Mouse (Mus musculus): Measurements from ENCODE around the gene Sirt1.
"Not testable (repeated sequence)": the region's sequence is repeated elsewhere in the genome, so short reads cannot be mapped to it uniquely, and the experiment has no call there.

The Sirt1 gene

GRCm38 (mm10) chr10:63381498-63382280, at the start of gene Sirt1:
Gene Sirt1, minus strand, starts transcription at chr10:63381704.
- no peak for DNase-seq (ENCODE audit: extremely low spot score)

- peak; percentile 90 for DNase-seq (ENCODE audit: extremely low spot score)
These were observed 48.3 kb upstream of the Sirt1 start, which contains the start of gene Ctnna3 for GRCm38 (mm10) chr10:63429785-63430305. Gene Ctnna3, plus strand, starts transcription at chr10:63430098.

GRCm38 (mm10) chr10:63429380-63429779, 47.9 kb upstream of the Sirt1 start:
- peak; percentile 100 for DNase-seq (ENCODE audit: extremely low spot score)

- no peak for DNase-seq (ENCODE audit: extremely low spot score)
These were observed 47.5 kb upstream of the Sirt1 start for GRCm38 (mm10) chr10:63429023-63429340.

GRCm38 (mm10) chr10:63428243-63429022, 46.9 kb upstream of the Sirt1 start:
- peak; percentile 59 for DNase-seq (ENCODE audit: extremely low spot score)

GRCm38 (mm10) chr10:63427146-63427545, 45.6 kb upstream of the Sirt1 start:
- no peak for DNase-seq (ENCODE audit: extremely low spot score)

GRCm38 (mm10) chr10:63424475-63424814, 42.9 kb upstream of the Sirt1 start:
- DNase-seq (ENCODE audit: extremely low spot score), result peak; percentile 13

- DNase-seq (ENCODE audit: extremely low spot score), result no peak
These were observed 42.3 kb upstream of the Sirt1 start for GRCm38 (mm10) chr10:63423591-63424474.

GRCm38 (mm10) chr10:63422736-63422992, 41.2 kb upstream of the Sirt1 start:
- no peak for DNase-seq (ENCODE audit: extremely low spot score)

- peak; percentile 41 for DNase-seq (ENCODE audit: extremely low spot score)
These were observed 40.5 kb upstream of the Sirt1 start, which contains the start of gene Gm7075 for GRCm38 (mm10) chr10:63421739-63422735. Gene Gm7075, minus strand, starts transcription at chr10:63421789.

- no peak for DNase-seq (ENCODE audit: extremely low spot score)
These were observed 35.6 kb upstream of the Sirt1 start for GRCm38 (mm10) chr10:63417061-63417460.

- no peak for DNase-seq (ENCODE audit: extremely low spot score)
These were observed 34.3 kb upstream of the Sirt1 start for GRCm38 (mm10) chr10:63415850-63416249.

GRCm38 (mm10) chr10:63415287-63415686, 33.8 kb upstream of the Sirt1 start:
- no peak for DNase-seq (ENCODE audit: extremely low spot score)

GRCm38 (mm10) chr10:63412756-63413155, 31.3 kb upstream of the Sirt1 start:
- no peak for DNase-seq (ENCODE audit: extremely low spot score)

GRCm38 (mm10) chr10:63411674-63412073, 30.2 kb upstream of the Sirt1 start:
- DNase-seq (ENCODE audit: extremely low spot score), result not testable (repeated sequence)

- DNase-seq (ENCODE audit: extremely low spot score), result no peak
These were observed 28.9 kb upstream of the Sirt1 start for GRCm38 (mm10) chr10:63410162-63410956.

- DNase-seq (ENCODE audit: extremely low spot score), result no peak
These were observed 22.1 kb upstream of the Sirt1 start for GRCm38 (mm10) chr10:63403636-63404035.

- DNase-seq (ENCODE audit: extremely low spot score), result no peak
These were observed 21.4 kb upstream of the Sirt1 start for GRCm38 (mm10) chr10:63402731-63403504.

GRCm38 (mm10) chr10:63396963-63397362, 15.5 kb upstream of the Sirt1 start:
- DNase-seq (ENCODE audit: extremely low spot score), result no peak
